Mouse (Mus musculus) right cerebral cortex, adult 2 months (tissue): Measurements from ENCODE around the gene Ctf2.

Experiments
- DNase-seq, 2 experiments: peaks; one replicate each; pipeline ENCODE4 v3.0.0; 2021 to 2022; ENCODE audit warnings: low spot score in 2 of 2

Gene Ctf2

DNA sequence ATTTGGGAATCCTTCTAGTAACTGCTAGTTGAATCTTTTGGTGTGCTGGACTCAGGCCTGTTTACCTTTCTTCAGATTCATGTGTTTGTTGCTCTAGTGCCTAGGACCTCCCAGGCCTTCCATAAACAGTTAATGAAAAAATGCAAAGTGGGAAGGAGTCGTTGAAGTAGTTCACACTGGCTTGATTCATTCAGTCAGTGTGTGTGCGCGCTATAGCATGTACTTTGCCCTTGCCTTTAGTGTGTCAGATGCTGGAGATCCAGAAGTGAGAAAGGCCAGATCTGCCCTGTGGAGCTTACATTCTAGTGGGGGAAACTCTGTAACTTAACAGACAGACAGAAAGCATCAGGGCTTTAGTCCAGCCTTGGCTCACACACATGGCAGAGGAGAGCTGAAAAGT, 28.5 kb upstream of the Ctf2 start:
- DNase-seq: no peak

DNA sequence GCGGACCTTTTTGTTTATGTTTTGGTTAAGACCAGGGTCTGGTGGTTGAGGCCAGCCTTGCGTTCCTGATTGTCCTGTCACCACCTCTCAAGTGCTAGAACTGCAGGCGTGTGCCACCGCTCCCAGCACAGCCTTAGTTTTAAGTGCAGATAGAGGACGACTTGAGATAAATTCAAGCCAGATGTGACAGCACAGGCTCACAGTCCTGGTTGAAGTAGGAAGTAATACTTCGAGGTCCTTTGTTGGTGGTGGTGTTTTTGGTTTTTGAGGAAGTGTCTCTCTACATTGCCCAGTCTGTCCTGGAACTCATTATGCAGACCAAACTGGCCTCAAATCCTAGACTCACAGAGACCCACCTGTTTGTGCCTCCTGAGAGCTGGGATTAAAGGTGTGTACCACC, 27.8 kb upstream of the Ctf2 start:
- no peak for DNase-seq

DNA sequence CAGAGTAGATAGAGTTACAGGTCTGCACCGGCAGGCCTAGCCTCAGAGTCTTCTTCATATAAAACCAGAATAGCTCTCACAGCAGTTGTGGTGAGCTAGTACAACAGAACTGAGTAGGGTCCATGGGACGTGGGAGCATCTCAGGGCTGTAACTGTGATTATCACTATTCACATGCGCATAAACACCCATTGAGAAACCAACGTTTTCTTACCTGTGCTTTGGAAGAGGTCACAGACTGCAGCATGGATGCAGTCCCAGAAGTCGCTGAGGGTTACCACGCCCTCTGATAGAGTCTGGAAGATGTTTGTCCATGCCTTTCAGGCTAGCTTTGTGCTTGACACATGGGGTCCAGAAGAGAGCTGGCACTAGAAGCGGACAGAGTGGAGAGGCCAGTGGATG, 21.8 kb upstream of the Ctf2 start:
- DNase-seq: no peak

DNA sequence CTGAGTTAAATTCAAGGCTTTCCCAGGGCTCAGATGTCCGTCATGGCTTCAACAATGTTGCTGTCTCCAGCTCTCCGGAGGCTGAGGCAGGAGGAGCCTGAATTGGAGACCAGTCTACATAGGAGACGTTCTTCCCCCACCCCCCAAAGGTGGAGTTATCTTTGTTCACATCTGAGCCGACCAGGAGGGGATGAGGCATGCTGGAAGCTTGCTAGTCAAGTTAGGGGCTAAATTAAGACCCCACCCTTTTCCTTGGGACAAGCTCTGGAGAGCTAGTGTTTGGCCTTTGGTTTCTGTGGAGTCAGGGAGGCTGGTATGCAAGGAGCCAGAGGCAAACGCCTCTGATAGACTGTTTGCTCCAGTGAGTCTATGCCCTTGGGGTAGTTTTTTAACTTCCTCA, 21.2 kb upstream of the Ctf2 start:
- DNase-seq: no peak

DNA sequence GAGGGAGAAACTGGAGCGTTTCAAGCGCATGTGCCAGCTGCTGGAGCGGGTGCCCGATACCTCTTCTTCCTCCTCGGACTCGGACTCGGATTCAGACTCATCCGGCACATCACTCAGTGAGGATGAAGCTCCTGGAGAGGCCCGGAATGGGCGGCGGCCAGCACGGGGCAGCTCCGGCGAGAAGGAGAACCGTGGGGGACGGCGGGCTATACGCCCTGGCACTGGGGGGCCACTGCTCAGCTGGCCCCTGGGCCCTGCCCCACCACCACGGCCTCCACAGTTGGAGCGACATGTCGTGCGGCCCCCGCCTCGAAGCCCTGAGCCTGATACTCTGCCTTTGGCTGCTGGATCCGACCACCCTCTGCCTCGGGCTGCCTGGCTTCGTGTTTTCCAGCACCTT, 20.1 kb upstream of the Ctf2 start:
- DNase-seq: no peak

DNA sequence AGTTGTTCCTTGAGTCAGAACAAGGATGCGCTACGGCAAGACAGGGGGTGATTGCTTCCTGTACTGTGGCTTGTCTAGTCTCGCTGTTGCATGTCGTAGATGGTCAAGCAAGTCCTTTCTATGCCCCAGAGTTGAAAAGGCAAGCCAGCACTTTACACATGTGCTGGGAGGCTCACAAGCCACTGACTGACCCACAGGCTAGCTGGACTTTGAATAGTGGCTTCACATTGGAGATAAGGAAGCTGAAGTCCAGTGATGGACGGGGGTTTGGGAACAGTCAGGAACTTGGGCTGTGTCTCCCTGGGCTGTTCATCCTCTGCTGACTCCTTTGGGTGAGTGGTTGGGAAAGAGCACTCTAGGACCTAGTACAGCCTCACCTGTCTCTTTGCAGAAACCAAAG, 19.7 kb upstream of the Ctf2 start:
- DNase-seq: no peak

DNA sequence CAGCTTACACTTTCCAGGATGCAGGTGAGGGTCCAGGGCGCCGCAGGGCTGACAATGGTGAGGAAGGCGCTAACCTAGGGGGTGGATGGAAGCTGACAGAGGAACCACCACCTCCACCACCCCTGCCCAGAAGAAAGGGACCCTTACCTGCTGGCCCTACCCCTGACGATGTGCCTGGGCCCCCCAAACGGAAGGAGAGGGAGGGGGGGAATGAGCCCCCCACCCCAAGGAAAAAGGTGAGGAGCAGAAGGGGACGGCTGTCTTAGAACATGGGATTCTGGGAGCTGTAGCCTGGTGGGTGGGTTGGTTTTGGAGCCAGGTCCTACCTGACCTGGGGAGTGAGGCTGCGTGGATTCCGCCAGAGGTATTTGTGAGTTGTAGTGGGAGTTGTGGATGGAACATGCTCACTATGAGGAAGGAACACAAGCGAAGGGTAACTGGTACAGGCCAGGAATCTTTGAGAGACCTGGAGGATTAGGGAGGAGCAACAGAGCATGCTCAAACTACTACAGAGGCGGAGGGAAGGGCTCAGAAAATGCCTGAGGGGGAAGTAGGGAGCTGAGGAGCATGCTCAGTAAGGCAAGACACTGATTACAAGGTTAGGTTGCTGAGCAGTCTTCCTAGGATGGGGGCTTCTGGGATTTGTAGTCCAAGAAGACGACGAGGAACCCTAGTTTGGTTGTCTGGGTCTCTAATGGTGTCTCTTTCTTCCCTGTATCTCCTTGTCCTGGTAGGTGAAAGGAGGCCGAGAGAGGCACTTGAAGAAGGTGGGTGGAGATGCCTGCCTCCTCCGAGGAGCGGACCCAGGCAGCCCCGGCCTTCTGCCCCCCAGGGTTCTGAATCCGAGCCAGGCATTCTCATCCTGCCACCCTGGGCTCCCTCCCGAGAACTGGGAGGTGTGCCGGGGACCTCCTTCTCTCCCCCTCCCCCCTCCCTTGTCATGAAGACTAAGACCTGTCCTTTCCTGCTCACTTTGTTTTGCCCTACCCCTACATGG, 18.5 kb upstream of the Ctf2 start:
- peak; percentile 62 to 64 for DNase-seq

DNA sequence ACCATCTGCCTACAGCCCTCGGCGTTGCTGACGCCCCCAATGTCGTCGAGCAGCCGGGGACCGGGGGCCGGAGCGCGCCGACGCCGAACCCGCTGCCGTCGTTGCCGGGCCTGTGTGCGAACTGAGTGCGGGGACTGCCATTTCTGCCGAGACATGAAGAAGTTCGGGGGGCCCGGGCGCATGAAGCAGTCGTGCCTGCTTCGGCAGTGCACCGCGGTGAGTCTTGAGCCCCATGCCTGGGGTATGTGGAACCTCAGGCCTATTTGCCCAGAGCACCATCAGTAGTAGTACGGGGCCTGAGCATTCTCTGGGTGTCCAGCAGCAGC, 16.2 kb upstream of the Ctf2 start:
- no peak for DNase-seq

DNA sequence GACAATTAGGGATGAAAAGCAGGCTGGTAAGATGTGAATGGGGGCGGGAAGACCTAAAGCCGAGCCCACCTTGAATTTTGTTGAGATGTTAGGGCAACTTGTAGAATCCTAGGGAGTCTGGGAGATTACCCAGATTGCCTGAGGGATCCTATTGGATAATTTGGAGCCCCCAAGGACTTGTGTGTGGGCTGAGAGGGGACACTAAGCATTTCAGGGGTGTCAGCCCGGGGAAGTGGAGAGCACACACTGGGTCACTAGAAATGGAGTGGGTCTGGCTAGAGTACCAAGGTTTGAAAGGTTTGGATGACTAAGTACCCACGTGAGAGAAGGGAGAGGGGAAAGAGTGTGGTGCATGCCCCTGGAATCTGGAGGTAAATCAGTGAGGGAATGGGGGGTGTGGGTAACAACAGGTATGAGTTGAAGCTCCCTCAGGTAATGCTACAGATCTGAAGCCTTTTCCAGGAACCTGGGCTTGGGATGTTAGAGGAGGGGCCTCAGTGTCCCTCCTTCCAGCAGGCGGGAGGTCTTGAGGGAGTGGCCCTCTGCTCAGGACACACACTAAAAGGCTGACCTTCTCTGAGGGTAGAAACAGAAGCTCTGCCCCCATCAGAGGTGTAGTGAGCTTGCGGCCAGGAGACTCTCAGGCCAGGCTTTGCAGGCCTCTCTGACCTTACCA, 15.7 kb upstream of the Ctf2 start:
- DNase-seq: no peak

DNA sequence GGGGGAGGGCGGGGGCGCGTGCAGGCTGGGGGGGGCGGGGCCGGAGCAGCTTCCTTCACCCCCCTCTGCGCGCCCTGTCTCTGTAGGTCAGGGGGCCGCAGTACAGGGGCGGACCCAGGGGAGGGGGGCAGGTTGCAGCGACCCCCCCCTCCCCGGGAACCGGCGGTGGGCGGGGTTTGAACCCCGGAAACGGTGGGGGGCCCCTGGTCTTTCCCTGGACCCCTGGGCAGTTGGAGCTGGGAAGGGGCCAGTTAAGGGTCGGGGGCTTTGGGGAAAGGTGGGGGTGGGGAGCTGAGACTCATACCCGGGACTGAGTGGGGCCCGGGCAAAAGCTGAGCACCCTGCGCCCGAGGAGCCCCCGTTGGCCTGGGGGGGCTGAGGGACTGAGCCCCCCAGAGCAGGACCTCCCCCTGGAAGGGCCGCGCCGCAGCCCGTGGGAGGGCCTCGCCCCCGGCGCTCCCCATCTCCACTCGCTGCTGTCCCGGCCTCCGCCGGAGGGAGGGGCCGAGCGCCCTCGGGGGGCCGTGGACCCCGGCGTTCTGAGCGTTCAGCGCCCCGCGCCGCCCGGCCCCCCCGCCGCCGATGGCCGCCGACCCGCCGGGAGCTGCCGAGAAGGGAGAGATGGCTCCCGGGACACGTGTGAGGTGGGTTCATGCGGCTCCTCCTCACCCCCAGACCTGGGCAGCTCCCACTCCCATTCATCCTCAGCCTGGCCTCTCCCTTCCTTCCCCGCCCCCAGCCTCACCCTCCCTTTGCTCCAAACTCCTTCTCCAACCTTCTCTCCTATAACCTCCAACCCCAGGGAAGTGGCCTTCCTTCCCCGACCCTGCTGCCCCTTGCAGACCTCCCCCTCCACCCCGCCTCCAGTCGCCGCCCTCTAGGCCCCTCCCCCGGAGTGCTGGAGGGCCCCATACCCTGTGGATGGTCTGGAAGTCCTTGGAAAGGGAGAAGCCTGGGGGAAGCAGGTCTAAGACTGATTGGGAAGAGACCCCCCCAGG, 14.8 kb upstream of the Ctf2 start:
- no peak for DNase-seq

DNA sequence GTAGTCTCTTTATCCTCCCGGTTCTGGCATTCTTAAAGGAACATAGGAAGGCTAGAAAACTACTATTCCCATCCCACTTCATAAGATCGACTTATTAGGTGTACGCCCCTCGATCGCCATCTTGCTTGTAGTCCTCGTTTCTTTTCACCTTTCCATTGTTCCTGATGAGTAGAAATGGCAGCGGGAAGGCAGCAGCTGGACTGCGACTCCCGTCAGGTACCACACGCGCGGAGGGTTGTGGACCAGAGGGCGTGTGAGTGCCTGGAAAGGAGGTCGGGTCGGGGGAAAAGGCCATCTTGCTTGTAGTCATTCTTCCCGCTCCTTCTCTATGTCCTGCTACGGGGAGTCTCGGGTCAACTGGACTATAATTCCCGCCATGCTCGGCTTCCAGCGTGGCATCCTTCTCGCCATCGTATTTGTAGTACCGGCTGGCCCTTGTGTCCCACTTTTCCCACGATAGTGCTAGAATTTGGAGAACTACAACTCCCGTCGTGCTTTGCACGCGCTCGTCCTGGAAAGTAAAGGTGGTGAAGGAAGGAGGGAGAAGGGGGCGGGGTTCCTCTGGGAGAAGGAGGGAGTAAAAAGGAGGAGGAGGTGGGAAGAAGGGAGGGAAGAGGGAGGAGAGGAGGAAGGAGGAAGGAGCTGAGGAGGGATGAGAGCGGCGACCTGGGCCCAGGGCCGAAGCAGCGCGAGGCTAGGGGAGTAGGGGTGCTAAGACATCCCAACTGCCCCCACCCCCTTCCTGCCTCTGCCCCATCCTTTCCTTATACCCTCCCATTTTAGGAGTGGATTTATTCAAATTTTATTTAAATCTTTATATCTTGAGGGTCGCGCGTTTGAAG, 13.9 kb upstream of the Ctf2 start:
- peak; percentile 98 for DNase-seq

DNA sequence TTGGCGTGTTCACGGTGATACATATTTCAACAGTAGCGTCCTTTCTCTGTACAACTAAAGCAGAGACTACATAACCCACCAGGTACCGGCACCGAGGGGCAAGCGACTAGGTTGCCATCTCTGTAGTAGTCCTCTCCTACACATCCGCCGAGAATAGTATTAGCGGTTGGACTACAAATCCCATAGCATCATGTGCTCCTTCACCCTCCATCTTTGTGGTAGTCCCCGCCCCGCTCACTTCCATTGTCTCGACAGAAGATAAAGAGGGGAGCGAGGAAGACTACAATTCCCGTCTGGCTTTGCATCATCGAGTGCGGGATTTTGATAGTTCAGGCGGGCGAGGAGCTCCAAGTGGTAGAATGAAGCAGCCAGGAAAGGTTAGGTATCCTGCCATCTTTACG, 13.3 kb upstream of the Ctf2 start:
- DNase-seq: peak; percentile 95 to 96

DNA sequence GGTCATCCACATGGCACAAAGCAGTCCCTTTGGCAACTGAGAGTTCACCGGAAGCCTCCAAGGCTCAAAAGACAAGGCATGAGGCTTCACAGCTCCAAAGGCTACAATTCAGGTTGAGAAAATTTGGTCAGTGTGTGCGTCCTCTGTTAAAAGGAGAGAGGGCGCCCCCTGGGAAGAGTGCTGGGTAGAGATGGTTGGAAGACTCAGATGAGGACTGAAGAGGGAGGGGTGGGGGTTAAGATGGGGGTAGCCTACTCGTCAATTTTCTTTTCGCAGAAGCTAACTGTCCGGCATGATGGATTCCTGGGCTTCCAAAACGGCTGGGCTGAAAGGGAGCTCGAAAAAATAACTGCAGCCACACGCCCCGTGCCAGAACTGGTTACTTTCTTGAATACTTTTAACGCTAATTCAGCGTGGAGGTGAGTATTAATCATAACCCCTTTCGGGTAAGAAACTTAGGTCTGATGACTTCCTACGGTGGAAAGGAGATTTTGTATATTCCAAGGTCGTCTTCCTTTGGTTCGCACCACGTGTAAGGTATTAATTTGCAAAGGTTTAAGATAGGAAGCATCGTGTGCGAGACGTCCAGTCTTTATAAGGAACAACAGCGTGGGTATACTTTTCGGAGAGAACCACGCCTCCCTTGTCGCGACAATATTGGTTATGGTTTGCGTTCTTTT, 12.5 kb upstream of the Ctf2 start, which contains the start of gene Fbxl19:
Gene Fbxl19 (plus strand): TSS at position 178 of the 680 bp plus-strand sequence.
- DNase-seq: peak; percentile 83 to 84

DNA sequence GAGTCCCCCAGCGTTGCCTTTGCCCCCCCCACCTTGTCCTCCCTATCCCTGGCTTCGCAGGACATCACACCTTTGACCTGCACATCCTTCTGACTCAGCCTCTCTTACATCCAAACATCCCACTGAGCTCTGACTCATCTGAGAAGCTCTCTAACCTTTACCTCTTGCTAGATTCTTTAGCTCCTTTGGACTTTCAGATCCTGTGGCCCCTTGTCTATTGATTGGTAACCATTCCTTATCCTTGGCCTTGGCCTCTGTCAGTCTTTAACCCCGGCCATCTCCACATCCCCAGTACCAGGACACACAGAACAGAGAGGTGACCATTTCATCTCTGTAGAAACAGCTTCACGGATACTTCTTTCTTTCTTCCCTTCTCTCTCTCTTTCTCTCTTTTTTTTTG, 1.8 kb downstream of the Ctf2 start:
- DNase-seq: no peak

DNA sequence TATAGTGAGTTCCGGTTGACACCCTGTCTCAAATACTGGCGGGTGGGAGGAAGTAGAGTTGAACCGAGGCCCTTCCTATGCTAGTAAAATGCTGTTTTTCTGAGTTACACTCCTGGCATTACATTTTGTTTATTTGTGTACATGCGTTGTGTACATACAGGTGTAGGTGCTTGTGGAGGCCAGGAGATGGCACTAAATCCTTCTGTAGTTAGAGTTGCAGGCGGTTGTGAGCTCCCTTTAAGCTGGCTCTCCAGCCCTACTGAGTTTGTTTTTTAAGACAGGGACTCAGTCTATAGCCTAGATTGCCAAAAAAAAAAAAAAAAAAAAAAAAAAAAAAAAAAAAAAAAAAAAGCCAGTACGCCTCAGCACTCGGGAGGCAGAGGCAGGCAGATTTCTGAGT, 4.1 kb downstream of the Ctf2 start:
- no peak for DNase-seq

DNA sequence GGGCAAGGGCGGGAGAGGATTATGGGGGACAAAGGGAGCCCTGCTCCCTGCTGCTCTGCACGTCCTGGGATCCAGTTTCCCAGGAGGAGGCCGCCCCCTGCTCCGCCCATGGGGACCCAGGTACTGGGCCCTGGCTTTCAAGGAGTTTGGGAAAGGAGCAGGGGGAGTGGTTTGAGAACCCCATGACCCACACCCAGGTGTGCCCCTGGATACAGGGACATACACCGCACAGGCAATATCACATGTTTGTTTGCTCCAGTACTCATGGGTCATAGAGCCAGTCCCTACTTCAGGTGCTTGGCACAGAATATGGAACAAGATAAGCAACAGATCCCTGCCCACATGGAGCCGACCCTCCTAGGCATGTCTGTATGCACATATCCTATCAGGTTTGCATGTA, 6.0 kb downstream of the Ctf2 start:
- DNase-seq: no peak

DNA sequence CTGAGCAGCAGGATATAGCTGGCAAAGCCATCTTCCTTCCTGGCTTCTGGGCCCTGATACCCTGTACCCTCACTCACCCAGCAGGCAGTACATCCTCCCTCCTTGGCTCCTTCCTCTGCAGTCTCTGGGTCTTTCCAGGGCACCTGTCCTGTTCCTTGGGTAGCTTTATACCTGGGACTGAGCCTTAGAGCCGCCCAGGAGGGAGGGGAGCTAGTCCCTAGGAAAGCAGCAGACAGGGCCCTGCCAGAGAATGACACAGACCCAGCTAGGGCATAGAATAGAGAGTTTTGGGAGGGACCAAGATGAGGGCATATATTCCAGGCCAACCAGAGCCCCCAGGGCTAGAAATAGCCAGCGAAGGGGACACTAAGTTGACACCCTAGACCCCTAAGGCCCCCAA, 6.5 kb downstream of the Ctf2 start:
- DNase-seq: no peak

DNA sequence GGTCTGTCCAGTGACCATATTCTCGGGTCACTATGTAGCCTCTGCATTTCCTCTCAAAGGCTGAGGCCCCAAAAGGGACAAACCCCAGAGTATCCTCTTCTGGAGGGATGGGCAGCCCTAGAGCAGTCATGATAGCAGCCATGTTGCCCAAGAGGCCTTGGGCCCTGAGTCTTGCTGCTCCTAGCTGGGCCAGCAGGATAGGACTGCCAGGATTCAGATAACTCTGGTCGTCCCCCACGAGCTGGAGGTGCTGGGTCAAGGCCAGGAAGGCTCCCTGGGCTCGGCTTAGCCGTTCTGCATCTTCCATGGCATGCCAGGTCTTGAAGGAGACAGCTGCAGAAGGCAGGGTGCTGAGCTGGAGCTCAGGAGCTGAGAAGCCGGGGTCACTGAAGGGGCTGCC, 12.7 kb downstream of the Ctf2 start:
- no peak for DNase-seq

DNA sequence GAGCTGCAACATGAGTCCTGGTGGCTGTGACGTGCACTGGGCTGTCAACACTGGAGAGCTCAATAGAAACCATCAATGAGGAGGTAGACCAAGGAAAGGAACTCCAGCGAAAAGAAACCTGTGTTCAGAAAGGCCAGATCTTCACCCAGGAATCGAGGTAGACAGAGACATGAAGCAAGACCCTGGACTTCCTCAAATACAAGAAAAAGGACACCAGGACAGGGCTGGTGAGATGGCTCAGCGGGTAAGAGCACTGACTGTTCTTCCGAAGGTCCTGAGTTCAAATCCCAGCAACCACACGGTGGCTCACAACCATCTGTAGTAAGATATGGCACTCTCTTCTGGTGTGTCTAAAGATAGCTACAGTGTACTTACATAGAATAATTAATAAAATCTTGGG, 13.6 kb downstream of the Ctf2 start:
- DNase-seq: no peak

DNA sequence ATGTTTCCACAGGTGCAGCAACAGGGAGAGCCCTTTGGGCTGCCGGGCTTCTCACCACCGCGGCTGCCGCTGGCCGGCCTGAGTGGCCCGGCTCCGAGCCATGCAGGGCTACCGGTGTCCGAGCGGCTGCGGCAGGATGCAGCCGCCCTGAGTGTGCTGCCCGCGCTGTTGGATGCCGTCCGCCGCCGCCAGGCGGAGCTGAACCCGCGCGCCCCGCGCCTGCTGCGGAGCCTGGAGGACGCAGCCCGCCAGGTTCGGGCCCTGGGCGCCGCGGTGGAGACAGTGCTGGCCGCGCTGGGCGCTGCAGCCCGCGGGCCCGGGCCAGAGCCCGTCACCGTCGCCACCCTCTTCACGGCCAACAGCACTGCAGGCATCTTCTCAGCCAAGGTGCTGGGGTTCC, 15.0 kb downstream of the Ctf2 start:
- DNase-seq: peak; percentile 53 to 67

DNA sequence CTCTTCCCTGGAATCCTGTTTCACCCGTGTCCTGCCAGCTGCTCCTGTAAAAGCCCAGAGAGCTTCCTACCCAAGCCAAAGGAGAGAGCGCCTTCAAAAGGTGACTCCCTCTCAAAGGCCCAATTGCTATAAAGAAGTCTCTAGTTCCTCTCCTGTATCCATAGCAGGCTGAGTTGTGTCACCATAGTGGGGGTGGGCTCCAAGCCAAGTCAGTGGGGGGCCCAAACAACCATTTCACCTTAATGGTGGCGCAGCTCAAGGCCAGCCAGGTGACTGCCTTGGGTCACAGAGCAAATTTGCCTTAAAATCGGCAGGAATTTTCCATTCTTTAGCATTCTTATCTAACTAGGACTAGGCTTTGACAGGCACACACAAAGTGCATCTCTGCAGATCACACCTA, 17.1 kb downstream of the Ctf2 start:
- DNase-seq: no peak
